Mouse (Mus musculus) hindbrain, embryonic 11.5 days (tissue): ENCODE results near the gene Cacnb4. TPM values are rescaled to one million over a fixed set of nuclear protein-coding genes. Genes with fewer than 3 reads are reported as not detected.
A peak's percentile ranks its signal among the peaks of the same experiment; 100 is the strongest.

ENCODE experiments used
- ATAC-seq: fragments of 200-750 bp; cut with Nextera tagmentation; 2 replicates; pipeline ENCODE4 v1.8.0; 2017; ENCODE audit warnings: mild to moderate bottlenecking, moderate TSS enrichment, moderate library complexity; ENCODE audit not compliant: low FRiP score
- DNase-seq: peaks from one replicate; pipeline ENCODE4 v3.0.0-alpha.2; 2015; ENCODE audit warnings: low spot score
- H3K27ac ChIP-seq: fragments of 300-500 bp; sonication (generic); 2 replicates; pipeline ENCODE4 v1.5.1; 2014; ENCODE audit warnings: mild to moderate bottlenecking, low read depth, low read length
- H3K27me3 ChIP-seq: fragments of 300-500 bp; sonication (generic); 2 replicates; pipeline ENCODE4 v1.6.1; 2014; ENCODE audit warnings: mild to moderate bottlenecking, low read length, moderate library complexity, mixed read lengths; ENCODE audit not compliant: control insufficient read depth, insufficient read depth
- H3K36me3 ChIP-seq: fragments of 300-500 bp; sonication (generic); 2 replicates; pipeline ENCODE4 v1.6.1; 2014; ENCODE audit warnings: mild to moderate bottlenecking, low read length, moderate library complexity, mixed read lengths; ENCODE audit not compliant: control insufficient read depth, insufficient read depth
- H3K4me1 ChIP-seq: fragments of 300-500 bp; sonication (generic); replicated peaks from 2 replicates; pipeline ENCODE4 v1.6.1; 2014; ENCODE audit warnings: low read length, mixed read lengths; ENCODE audit not compliant: control insufficient read depth, insufficient read depth
- H3K4me2 ChIP-seq: fragments of 300-500 bp; sonication (generic); replicated peaks from 2 replicates; pipeline ENCODE4 v1.6.1; 2014; ENCODE audit warnings: mild to moderate bottlenecking, low read depth, low read length
- H3K4me3 ChIP-seq: fragments of 300-500 bp; sonication (generic); 2 replicates; pipeline ENCODE4 v1.5.1; 2014; ENCODE audit warnings: low read depth, low read length
- H3K9ac ChIP-seq: fragments of 300-500 bp; sonication (generic); 2 replicates; pipeline ENCODE4 v1.6.1; 2014; ENCODE audit warnings: low read depth, low read length
- H3K9me3 ChIP-seq: fragments of 300-500 bp; sonication (generic); 2 replicates; pipeline ENCODE4 v1.6.1; 2016; ENCODE audit warnings: low read length; ENCODE audit not compliant: control insufficient read depth
- WGBS: fragments of 180-500 bp; shearing (Covaris S2); extraction: QIAGEN DNeasy Blood & Tissue Kit; methylation state at CpG from one replicate; pipeline ENCODE4 v1.1.7; 2014; 5-methylcytosine and 5-hydroxymethylcytosine counted together
- polyA plus RNA-seq: library from polyadenylated mRNA; unstranded; fragments of >200 nt; fragmentation: Nextera tagmentation; extraction: Ambion mirVana; gene quantifications from 2 replicates; pipeline ENCODE4 v1.2.1, GENCODE M21; 2014

The Cacnb4 gene
- polyA plus RNA-seq, 1 experiment from 2014 or later: 4.9 TPM

GRCm38 (mm10) chr2:52622616-52623015 lies 54.0 kb downstream of the Cacnb4 start:
- Histone ChIP-seq H3K9ac (no peak overlapping the region), H3K9me3 (no peaks in the 10 kb centered on the region), H3K27me3 (no peaks in the 10 kb centered on the region), H3K4me2 (no peak overlapping the region), H3K36me3 (no peaks in the 10 kb centered on the region), H3K27ac (no peak overlapping the region), H3K4me3 (no peak overlapping the region), H3K4me1 (no peaks in the 10 kb centered on the region)
- WGBS: 73% methylated on average over 2 of the region's 2 CpGs
- ATAC-seq: no peak
- no peak for DNase-seq

- WGBS: 61% methylated on average over 17 of the region's 17 CpGs
- ATAC-seq: no peak
- H3K9ac ChIP-seq: no peak overlapping the region
- no peak overlapping the region for H3K4me3 ChIP-seq
- H3K27ac ChIP-seq: no peak overlapping the region
- no peak overlapping the region for H3K4me2 ChIP-seq
- H3K9me3 ChIP-seq: no peaks in the 10 kb centered on the region
- no peaks in the 10 kb centered on the region for H3K36me3 ChIP-seq
- H3K27me3 ChIP-seq: no peaks in the 10 kb centered on the region
- DNase-seq: no peak
- H3K4me1 ChIP-seq: no peaks in the 10 kb centered on the region
Observed at GRCm38 (mm10) chr2:52619406-52619974, 57.1 kb downstream of the Cacnb4 start.

GRCm38 (mm10) chr2:52618804-52619203 lies 57.8 kb downstream of the Cacnb4 start:
- H3K27ac ChIP-seq: no peak overlapping the region
- DNase-seq (no peak), ATAC-seq (no peak)
- H3K9me3 ChIP-seq: no peaks in the 10 kb centered on the region
- no peak overlapping the region for H3K4me3 ChIP-seq
- H3K9ac ChIP-seq: no peak overlapping the region
- H3K4me1 ChIP-seq: no peaks in the 10 kb centered on the region
- H3K36me3 ChIP-seq: no peaks in the 10 kb centered on the region
- H3K4me2 ChIP-seq: no peak overlapping the region
- H3K27me3 ChIP-seq: no peaks in the 10 kb centered on the region
- 89% methylated on average over 2 of the region's 2 CpGs for WGBS

- H3K9ac ChIP-seq: no peak overlapping the region
- H3K27ac ChIP-seq: no peak overlapping the region
- H3K9me3 ChIP-seq: no peaks in the 10 kb centered on the region
- H3K4me1 ChIP-seq: no peaks in the 10 kb centered on the region
- no peaks in the 10 kb centered on the region for H3K36me3 ChIP-seq
- no peak overlapping the region for H3K4me2 ChIP-seq
- H3K4me3 ChIP-seq: no peak overlapping the region
- no peak for ATAC-seq
- 91% methylated on average over 5 of the region's 5 CpGs for WGBS
- no peak for DNase-seq
- H3K27me3 ChIP-seq: no peaks in the 10 kb centered on the region
Observed at GRCm38 (mm10) chr2:52615429-52615828, 61.2 kb downstream of the Cacnb4 start.

- Histone ChIP-seq H3K4me2 (no peak overlapping the region), H3K36me3 (no peaks in the 10 kb centered on the region), H3K4me1 (no peaks in the 10 kb centered on the region), H3K9ac (no peak overlapping the region), H3K27ac (no peak overlapping the region), H3K9me3 (no peaks in the 10 kb centered on the region), H3K4me3 (no peak overlapping the region), H3K27me3 (no peaks in the 10 kb centered on the region)
- DNase-seq (no peak), ATAC-seq (no peak)
- 86% methylated on average over 4 of the region's 4 CpGs for WGBS
Observed at GRCm38 (mm10) chr2:52613888-52614287, 62.7 kb downstream of the Cacnb4 start.

GRCm38 (mm10) chr2:52609486-52609885 lies 67.1 kb downstream of the Cacnb4 start:
- ATAC-seq: no peak
- Histone ChIP-seq H3K27me3 (no peaks in the 10 kb centered on the region), H3K4me3 (no peak overlapping the region)

GRCm38 (mm10) chr2:52607857-52608485 lies 68.7 kb downstream of the Cacnb4 start:
- WGBS: 72% methylated on average over 5 of the region's 5 CpGs
- no peak for DNase-seq

More at GRCm38 (mm10) chr2:52609486-52609885, 67.1 kb downstream of the Cacnb4 start:
- Histone ChIP-seq H3K27ac (no peak overlapping the region), H3K4me2 (no peak overlapping the region), H3K4me1 (no peaks in the 10 kb centered on the region), H3K9ac (no peak overlapping the region), H3K9me3 (no peaks in the 10 kb centered on the region), H3K36me3 (no peaks in the 10 kb centered on the region)
- no peak for DNase-seq
- WGBS: 43% methylated on average over 1 of the region's 1 CpGs

GRCm38 (mm10) chr2:52606331-52606730 lies 70.3 kb downstream of the Cacnb4 start:
- H3K27ac ChIP-seq: no peak overlapping the region
- ATAC-seq: no peak
- no peaks in the 10 kb centered on the region for H3K36me3 ChIP-seq
- H3K4me1 ChIP-seq: no peaks in the 10 kb centered on the region
- 91% methylated on average over 4 of the region's 4 CpGs for WGBS
- H3K9ac ChIP-seq: no peak overlapping the region
- no peaks in the 10 kb centered on the region for H3K9me3 ChIP-seq
- no peak overlapping the region for H3K4me3 ChIP-seq
- H3K4me2 ChIP-seq: no peak overlapping the region
- no peak for DNase-seq
- no peaks in the 10 kb centered on the region for H3K27me3 ChIP-seq

More at GRCm38 (mm10) chr2:52607857-52608485, 68.7 kb downstream of the Cacnb4 start:
- ATAC-seq: no peak
- Histone ChIP-seq H3K27ac (no peak overlapping the region), H3K27me3 (no peaks in the 10 kb centered on the region), H3K4me1 (no peaks in the 10 kb centered on the region), H3K4me3 (no peak overlapping the region), H3K4me2 (no peak overlapping the region), H3K9me3 (no peaks in the 10 kb centered on the region), H3K9ac (no peak overlapping the region), H3K36me3 (no peaks in the 10 kb centered on the region)

- no peak overlapping the region for H3K27ac ChIP-seq
- H3K36me3 ChIP-seq: no peaks in the 10 kb centered on the region
- H3K4me1 ChIP-seq: no peaks in the 10 kb centered on the region
- WGBS: 27% methylated on average over 4 of the region's 4 CpGs
- no peak for ATAC-seq
- H3K9ac ChIP-seq: no peak overlapping the region
- no peak overlapping the region for H3K4me3 ChIP-seq
- H3K27me3 ChIP-seq: no peaks in the 10 kb centered on the region
- peak; percentile 82 for DNase-seq
- no peaks in the 10 kb centered on the region for H3K9me3 ChIP-seq
- no peak overlapping the region for H3K4me2 ChIP-seq
Observed at GRCm38 (mm10) chr2:52605321-52605720, 71.3 kb downstream of the Cacnb4 start.
